12 mouse cellular contexts compared by ENCODE assay signal in the genomic region with DNA sequence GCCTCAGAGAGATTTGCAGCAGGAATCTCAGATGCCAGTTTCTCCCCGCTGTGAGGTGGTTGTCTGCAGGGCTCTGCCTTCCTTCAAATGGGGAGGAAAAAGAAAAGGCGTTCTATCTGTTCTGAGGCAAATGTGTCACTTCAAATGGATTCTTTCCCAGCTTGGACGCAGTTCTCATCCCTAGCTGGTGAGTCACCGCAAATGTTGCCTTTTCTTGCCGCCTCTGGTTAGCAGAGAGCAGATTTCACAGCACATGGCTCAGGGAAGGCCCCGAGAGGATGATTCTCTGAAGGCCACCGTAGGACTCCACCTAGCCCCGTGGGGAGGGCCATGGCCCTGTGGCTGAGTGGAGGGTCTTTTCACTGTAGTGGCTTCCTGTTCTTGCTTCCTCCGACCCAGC. TPM values are rescaled to one million over a fixed set of nuclear protein-coding genes. Genes with fewer than 3 reads are reported as not detected.
DNase-seq lines count a peak whose midpoint lies in the region; ATAC-seq lines count a peak whose summit lies in the region.
"Had no signal": no experiment of that assay in that cellular context is flagged by ENCODE, and none has a peak within 500 bp of the region (broad histone marks: within the 10 kb centered on the region; RNA-seq: fewer than 3 reads in every experiment).

No protein-coding gene starts in this region.

- no peak overlapping the region for H3K4me2 ChIP-seq in midbrain, embryonic 13.5 days (replicated peaks)
- H3K4me2 ChIP-seq: lung, embryonic 14.5 days had no signal

- H3K36me3 ChIP-seq in midbrain, embryonic 13.5 days, result no peaks in the 10 kb centered on the region
- H3K36me3 ChIP-seq: G1E had no signal

- peak; percentile 8 for DNase-seq in lung, postnatal 14 days
- DNase-seq in lung, postnatal 4 days, result no peak
- peak; percentile 59 for DNase-seq in layer of hippocampus, adult 9-10 months (ENCODE audit: low spot score)
- DNase-seq in right cerebral cortex, postnatal 10 days (ENCODE audit: low spot score in 2 of 2), result peak; percentile 64 to 81
- DNase-seq in cerebellum, postnatal 36 days, result no peak
- DNase-seq in thymus, postnatal 4 days, result no peak
- DNase-seq: gastrocnemius, postnatal 14 days; lung, embryonic 14.5 days had no signal

- H3K27ac ChIP-seq in midbrain, embryonic 13.5 days, result no peak overlapping the region

- H3K27me3 ChIP-seq in midbrain, embryonic 13.5 days, result no peaks in the 10 kb centered on the region

- H3K9ac ChIP-seq in midbrain, embryonic 13.5 days (replicated peaks), result no peak overlapping the region
- H3K9ac ChIP-seq: lung, embryonic 14.5 days had no signal

- 86% methylated on average over 9 of the region's 9 CpGs for WGBS in midbrain, embryonic 13.5 days

- no peaks in the 10 kb centered on the region for H3K9me3 ChIP-seq in midbrain, embryonic 13.5 days

- no peak overlapping the region for H3K4me3 ChIP-seq in midbrain, embryonic 13.5 days (replicated peaks)

- no peaks in the 10 kb centered on the region for H3K4me1 ChIP-seq in midbrain, embryonic 13.5 days (replicated peaks)

- peak; percentile 93 for ATAC-seq in frontal cortex, adult (ENCODE audit: low TSS enrichment)
- ATAC-seq in midbrain, embryonic 13.5 days, result no peak
- ATAC-seq: hindbrain, embryonic 16.5 days had no signal

RNA-seq across cellular contexts. Expression of a gene that starts 51.2 kb away (rescaled TPM):
- 0.35 and 0.52 TPM in 2 replicates for polyA plus RNA-seq in midbrain, embryonic 13.5 days (2015; fragmentation: Nextera tagmentation; extraction: Ambion mirVana)
- polyA plus RNA-seq: G1E; lung, embryonic 14.5 days had no signal

Comparison
In these comparisons a context has a peak if more than half of its experiments do, and no peak if none do; other contexts are left out.
1. DNase-seq: peak in lung, postnatal 14 days (single experiment), layer of hippocampus, adult 9-10 months (single experiment) and right cerebral cortex, postnatal 10 days (2 of 2); none in lung, postnatal 4 days (0 of 2), cerebellum, postnatal 36 days (0 of 2) and thymus, postnatal 4 days (single experiment).